Mouse (Mus musculus): ENCODE data around the gene Psmd8.

The Psmd8 gene

DNA sequence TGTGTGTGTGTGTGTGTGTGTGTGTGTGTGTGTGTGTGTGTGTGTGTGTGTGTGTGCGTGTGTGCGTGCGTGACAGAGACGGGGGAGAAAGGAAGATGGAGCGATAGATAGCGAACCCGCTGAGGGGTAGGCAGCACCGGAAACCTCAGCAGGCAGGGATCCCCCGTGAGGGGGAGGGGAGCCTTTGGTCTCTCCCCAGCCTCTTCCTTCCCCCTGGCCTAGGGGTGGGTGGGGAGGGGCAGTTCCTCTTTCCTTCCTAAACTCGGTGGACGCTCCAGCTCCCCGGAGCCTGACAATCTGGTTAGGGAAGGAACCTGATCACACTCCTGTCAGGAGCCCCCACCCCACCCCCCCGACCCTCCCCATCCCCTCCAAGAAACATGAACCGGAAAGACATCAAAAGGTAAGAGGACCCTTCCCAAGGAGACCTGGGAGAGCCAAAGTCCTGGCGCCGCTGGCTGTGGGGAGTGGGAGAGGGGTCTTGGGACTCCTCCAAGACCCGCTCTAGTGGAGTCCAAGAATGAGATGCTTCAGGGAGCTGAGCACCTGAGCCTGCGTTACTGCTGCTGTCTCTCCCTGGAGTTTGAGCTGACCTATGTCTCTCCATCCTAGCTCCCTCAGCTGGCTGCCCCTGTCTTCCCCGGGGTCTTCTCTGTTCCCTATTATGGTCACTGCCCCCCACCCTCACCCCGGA is 45.7 kb downstream of the Psmd8 start, which contains the start of gene Rasgrp4:
TSS of gene Rasgrp4 (plus strand) at position 159 of the 694 bp plus-strand sequence.
- peak; percentile 86 for DNase-seq (ENCODE audit: low read depth)

DNA sequence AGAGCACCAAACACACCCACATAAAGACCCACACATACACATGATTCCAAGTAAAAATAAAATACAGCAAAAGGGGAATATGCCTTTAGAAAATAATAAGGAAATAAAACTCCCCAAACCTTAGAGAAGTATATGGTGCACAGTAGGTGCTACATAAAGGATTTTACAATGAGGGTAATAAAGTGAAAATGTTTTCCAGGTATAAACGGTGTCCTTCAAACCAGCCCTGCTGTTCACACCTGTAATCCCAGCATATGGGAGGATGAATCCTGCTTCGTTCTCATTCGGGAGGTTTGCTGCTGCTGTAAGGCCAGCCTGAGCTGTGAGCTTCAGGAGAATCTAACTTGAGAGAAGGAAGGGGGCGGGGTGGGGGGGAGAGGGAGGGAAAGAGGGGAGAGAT is 46.3 kb downstream of the Psmd8 start:
- DNase-seq (ENCODE audit: low read depth): no peak

DNA sequence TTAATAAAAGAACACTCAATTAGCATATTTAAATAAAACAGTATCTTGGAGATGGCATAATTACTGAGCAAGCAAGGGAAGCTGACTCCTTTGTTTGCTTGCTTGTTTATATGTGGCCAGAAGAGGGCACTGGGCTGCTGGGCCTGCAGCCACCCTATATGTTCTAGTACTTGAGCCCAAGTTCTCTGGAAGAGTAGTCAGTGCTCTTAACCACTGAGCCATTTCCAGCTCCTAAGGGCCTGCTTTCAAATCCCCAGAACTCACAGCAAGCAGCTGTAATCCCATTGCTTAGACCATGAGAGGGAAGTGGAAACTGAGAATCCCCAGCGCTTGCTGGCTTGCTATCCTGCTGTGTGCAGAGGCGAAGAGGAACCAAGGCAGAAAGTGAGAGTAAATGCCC is 51.8 kb downstream of the Psmd8 start:
- DNase-seq (ENCODE audit: low read depth): peak; percentile 81

DNA sequence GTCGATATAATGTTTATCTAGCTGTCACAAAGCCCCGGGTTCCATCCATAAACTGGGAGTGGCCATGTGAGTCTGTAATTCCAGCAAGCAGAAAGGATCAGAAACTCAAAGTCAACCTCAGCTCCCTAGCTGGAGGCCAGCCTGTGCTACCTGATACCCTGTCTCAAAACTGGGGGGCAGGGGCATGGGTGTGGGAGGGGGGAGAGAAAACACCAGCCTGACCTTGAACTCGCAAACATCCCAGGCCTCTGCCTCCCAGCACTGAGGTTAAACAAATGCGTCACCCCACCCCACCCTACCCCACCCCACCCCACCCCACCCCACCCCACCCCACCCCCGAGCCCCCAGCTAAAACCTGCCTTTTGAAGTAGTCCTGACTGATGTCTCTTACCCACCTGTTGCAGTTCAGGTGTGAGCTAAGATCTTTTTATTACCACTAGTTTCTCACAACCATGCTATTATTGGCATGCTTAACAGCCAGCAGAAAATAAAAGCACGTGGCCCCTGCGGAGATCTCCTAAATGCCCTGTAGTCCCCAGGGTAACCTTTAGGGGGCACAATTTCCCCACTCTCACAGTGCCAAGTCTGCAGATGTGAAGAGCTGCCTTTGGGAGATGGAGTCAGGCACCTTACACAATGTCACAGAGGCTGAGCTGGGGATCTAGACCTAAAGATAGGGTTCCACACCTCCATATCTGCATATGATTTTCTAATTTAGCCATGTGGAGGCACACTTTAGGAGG is 54.2 kb downstream of the Psmd8 start:
- peak; percentile 92 for DNase-seq (ENCODE audit: low read depth)

DNA sequence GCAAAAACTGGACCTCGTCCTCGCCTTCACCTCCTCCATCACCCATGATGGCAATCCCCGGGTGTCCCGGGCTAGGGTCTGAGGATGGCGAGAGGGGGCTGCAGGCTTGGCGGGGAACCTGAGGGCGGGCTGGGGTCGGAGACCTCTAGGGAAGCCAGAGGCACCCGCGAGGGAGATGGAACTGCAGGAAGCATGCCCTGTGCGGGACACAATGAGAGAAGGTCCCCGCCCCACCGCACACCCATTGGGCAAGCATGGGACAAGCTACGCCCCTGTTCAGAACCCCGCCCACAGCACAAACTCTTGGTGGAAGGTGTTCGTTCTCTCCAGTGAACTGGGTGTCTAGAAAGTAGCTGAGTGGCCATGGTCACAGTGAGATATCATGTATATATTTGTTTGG is 55.5 kb downstream of the Psmd8 start, which contains the start of gene Ryr1:
TSS of gene Ryr1 (minus strand) at position 210 of the 400 bp plus-strand sequence.
- peak; percentile 86 for DNase-seq (ENCODE audit: low read depth)

All from 416B (cell line).